Comparison of ENCODE assay signal across 1 mouse cellular context in genomic region chr11:6519491-6520033, GRCm38 (mm10).
TF ChIP-seq lines count a peak whose summit lies in the region.

No protein-coding gene starts in this region.

TF ChIP-seq in MEL, 35 proteins besides CTCF, POLR2A, EP300 and RAD21 (continued from another document):
- no peak for TF ChIP-seq BHLHE40 (IDR thresholded peaks at IDR 0.05; ENCODE audit: borderline replicate concordance, low read depth, low read length)
